Mouse (Mus musculus) intestine, embryonic 16.5 days (tissue): ENCODE results near the gene Magi2. TPM values are rescaled to one million over a fixed set of nuclear protein-coding genes. Genes with fewer than 3 reads are reported as not detected.

ENCODE experiments used
- ATAC-seq: fragments of 200-750 bp; cut with Nextera tagmentation; 2 replicates; pipeline ENCODE4 v1.8.0; 2017; ENCODE audit warnings: moderate TSS enrichment, moderate library complexity
- H3K27ac ChIP-seq: fragments of 300-500 bp; sonication (generic); 2 replicates; pipeline ENCODE4 v1.5.1; 2014; ENCODE audit warnings: mild to moderate bottlenecking, low read length
- H3K27me3 ChIP-seq: fragments of 300-500 bp; sonication (generic); replicated peaks from 2 replicates; pipeline ENCODE4 v1.6.1; 2014; ENCODE audit warnings: low read length, control low read depth, mixed read lengths; ENCODE audit not compliant: control insufficient read depth, insufficient read depth
- H3K36me3 ChIP-seq: fragments of 300-500 bp; sonication (generic); 2 replicates; pipeline ENCODE4 v1.6.1; 2014; ENCODE audit warnings: low read length, control low read depth; ENCODE audit not compliant: control insufficient read depth, insufficient read depth
- H3K4me1 ChIP-seq: fragments of 300-500 bp; sonication (generic); 2 replicates; pipeline ENCODE4 v1.6.1; 2014; ENCODE audit warnings: low read length, control low read depth, mixed read lengths; ENCODE audit not compliant: control insufficient read depth, insufficient read depth
- H3K4me2 ChIP-seq: fragments of 300-500 bp; sonication (generic); 2 replicates; pipeline ENCODE4 v1.6.1; 2014; ENCODE audit warnings: low read depth, low read length, control low read depth
- H3K4me3 ChIP-seq: fragments of 300-500 bp; sonication (generic); 2 replicates; pipeline ENCODE4 v1.5.1; 2014; ENCODE audit warnings: mild to moderate bottlenecking, low read length
- H3K9ac ChIP-seq: fragments of 300-500 bp; sonication (generic); 2 replicates; pipeline ENCODE4 v1.6.1; 2014; ENCODE audit warnings: low read depth, low read length
- H3K9me3 ChIP-seq: fragments of 300-500 bp; sonication (generic); 2 replicates; pipeline ENCODE4 v1.6.1; 2016; ENCODE audit warnings: low read length, control low read depth; ENCODE audit not compliant: control insufficient read depth
- WGBS: fragments of 180-500 bp; shearing (Covaris S2); extraction: QIAGEN DNeasy Blood & Tissue Kit; methylation state at CpG from one replicate; pipeline ENCODE4 v1.1.7; 2014; 5-methylcytosine and 5-hydroxymethylcytosine counted together
- polyA plus RNA-seq: library from polyadenylated mRNA; unstranded; fragments of >200 nt; fragmentation: Nextera tagmentation; extraction: Ambion mirVana; gene quantifications from 2 replicates; pipeline ENCODE4 v1.2.1, GENCODE M21; 2015

Gene Magi2
- polyA plus RNA-seq, 1 experiment from 2014 or later = 3.0 TPM

- no peaks in the 10 kb centered on the region for H3K36me3 ChIP-seq
- no peak overlapping the region for H3K4me3 ChIP-seq
- H3K4me1 ChIP-seq = no peaks in the 10 kb centered on the region
- no peak for ATAC-seq
- H3K9me3 ChIP-seq = no peaks in the 10 kb centered on the region
- no peak overlapping the region for H3K9ac ChIP-seq
- H3K4me2 ChIP-seq = no peak overlapping the region
- H3K27me3 ChIP-seq = no peaks in the 10 kb centered on the region
- H3K27ac ChIP-seq = no peak overlapping the region
- WGBS = 89% methylated on average over 2 of the region's 2 CpGs
Measured at GRCm38 (mm10) chr5:20491911-20492310, 1265.1 kb downstream of the Magi2 start.

- Histone ChIP-seq H3K4me2 (no peak overlapping the region), H3K36me3 (no peaks in the 10 kb centered on the region), H3K4me1 (no peaks in the 10 kb centered on the region), H3K4me3 (no peak overlapping the region), H3K27ac (no peak overlapping the region), H3K27me3 (no peaks in the 10 kb centered on the region), H3K9ac (no peak overlapping the region), H3K9me3 (no peaks in the 10 kb centered on the region)
- 88% methylated on average over 7 of the region's 7 CpGs for WGBS
- no peak for ATAC-seq
Measured at GRCm38 (mm10) chr5:20492679-20493078, 1265.8 kb downstream of the Magi2 start.

GRCm38 (mm10) chr5:20494010-20494409 lies 1267.2 kb downstream of the Magi2 start:
- no peak overlapping the region for H3K4me3 ChIP-seq
- H3K4me1 ChIP-seq = no peaks in the 10 kb centered on the region
- H3K36me3 ChIP-seq = no peaks in the 10 kb centered on the region
- no peaks in the 10 kb centered on the region for H3K9me3 ChIP-seq
- 60% methylated on average over 6 of the region's 6 CpGs for WGBS
- ATAC-seq = no peak
- H3K27ac ChIP-seq = no peak overlapping the region
- no peak overlapping the region for H3K4me2 ChIP-seq
- H3K9ac ChIP-seq = no peak overlapping the region
- H3K27me3 ChIP-seq = no peaks in the 10 kb centered on the region

- no peaks in the 10 kb centered on the region for H3K27me3 ChIP-seq
- H3K9me3 ChIP-seq = no peaks in the 10 kb centered on the region
- no peaks in the 10 kb centered on the region for H3K4me1 ChIP-seq
- no peak overlapping the region for H3K4me3 ChIP-seq
- no peak overlapping the region for H3K4me2 ChIP-seq
- no peaks in the 10 kb centered on the region for H3K36me3 ChIP-seq
- H3K9ac ChIP-seq = no peak overlapping the region
- ATAC-seq = no peak
- no peak overlapping the region for H3K27ac ChIP-seq
- WGBS = 60% methylated on average over 8 of the region's 8 CpGs
Measured at GRCm38 (mm10) chr5:20496924-20497323, 1270.1 kb downstream of the Magi2 start.

- Histone ChIP-seq H3K4me3 (no peak overlapping the region), H3K27me3 (no peaks in the 10 kb centered on the region), H3K36me3 (no peaks in the 10 kb centered on the region), H3K4me2 (no peak overlapping the region), H3K9me3 (no peaks in the 10 kb centered on the region), H3K27ac (no peak overlapping the region), H3K9ac (no peak overlapping the region), H3K4me1 (no peaks in the 10 kb centered on the region)
- no peak for ATAC-seq
- 58% methylated on average over 9 of the region's 9 CpGs for WGBS
Measured at GRCm38 (mm10) chr5:20499031-20499600, 1272.3 kb downstream of the Magi2 start.

GRCm38 (mm10) chr5:20508609-20509008 lies 1281.8 kb downstream of the Magi2 start:
- no peak overlapping the region for H3K4me2 ChIP-seq
- 37% methylated on average over 5 of the region's 5 CpGs for WGBS
- H3K9me3 ChIP-seq = no peaks in the 10 kb centered on the region
- no peak overlapping the region for H3K9ac ChIP-seq
- no peaks in the 10 kb centered on the region for H3K27me3 ChIP-seq
- H3K27ac ChIP-seq = no peak overlapping the region
- no peaks in the 10 kb centered on the region for H3K36me3 ChIP-seq
- H3K4me1 ChIP-seq = no peaks in the 10 kb centered on the region
- no peak for ATAC-seq
- H3K4me3 ChIP-seq = no peak overlapping the region

GRCm38 (mm10) chr5:20509606-20510005 lies 1282.8 kb downstream of the Magi2 start:
- Histone ChIP-seq H3K4me3 (no peak overlapping the region), H3K4me2 (no peak overlapping the region), H3K4me1 (no peaks in the 10 kb centered on the region), H3K9me3 (no peaks in the 10 kb centered on the region), H3K27ac (no peak overlapping the region), H3K9ac (no peak overlapping the region), H3K27me3 (no peaks in the 10 kb centered on the region), H3K36me3 (no peaks in the 10 kb centered on the region)
- ATAC-seq = peak; percentile 64; the same call in 1 of the 2 replicates
- WGBS = 41% methylated on average over 6 of the region's 6 CpGs

- Histone ChIP-seq H3K27me3 (no peaks in the 10 kb centered on the region), H3K9ac (no peak overlapping the region), H3K4me1 (no peaks in the 10 kb centered on the region), H3K4me2 (no peak overlapping the region), H3K9me3 (no peaks in the 10 kb centered on the region), H3K36me3 (no peaks in the 10 kb centered on the region), H3K27ac (no peak overlapping the region), H3K4me3 (no peak overlapping the region)
- WGBS = 16% methylated on average over 16 of the region's 16 CpGs
- peak; percentile 50; the same call in 1 of the 2 replicates for ATAC-seq
Measured at GRCm38 (mm10) chr5:20512377-20513126, 1285.7 kb downstream of the Magi2 start.

- H3K36me3 ChIP-seq = no peaks in the 10 kb centered on the region
- H3K27ac ChIP-seq = no peak overlapping the region
- H3K4me1 ChIP-seq = no peaks in the 10 kb centered on the region
- H3K4me2 ChIP-seq = no peak overlapping the region
- no peaks in the 10 kb centered on the region for H3K9me3 ChIP-seq
- no peak overlapping the region for H3K4me3 ChIP-seq
- ATAC-seq = no peak
- H3K9ac ChIP-seq = no peak overlapping the region
- H3K27me3 ChIP-seq = no peaks in the 10 kb centered on the region
- WGBS = 71% methylated on average over 9 of the region's 9 CpGs
Measured at GRCm38 (mm10) chr5:20521639-20522038, 1294.8 kb downstream of the Magi2 start.
